Mouse (Mus musculus) olfactory bulb, adult 2 months (tissue): ENCODE measurements at regions not wholly inside any gene's neighbourhood (a gene's known extent, or its start where the extent isn't known, plus 50 kb on each side); places are given as distances from the start of the nearest gene placed in this dataset.

Experiments used
- CTCF ChIP-seq: fragments of 200-500 bp; IDR thresholded peaks from 2 replicates; pipeline ENCODE4 v1.5.1; 2012; ENCODE audit warnings: low read depth, mild to moderate bottlenecking, low read length, moderate library complexity; ENCODE audit not compliant: insufficient read depth
- POLR2A ChIP-seq: fragments of 200-500 bp; IDR thresholded peaks from 2 replicates; pipeline ENCODE4 v1.6.1; 2012; ENCODE audit warnings: mild to moderate bottlenecking, low read depth, low read length, moderate library complexity; ENCODE audit not compliant: insufficient read depth

GRCm38 (mm10) chr8:80314826-80315225, 178.8 kb upstream of the Gypa start:
- TF ChIP-seq CTCF (no peak), POLR2A (no peak)
